Mouse (Mus musculus) adrenal gland, postnatal 25 days (tissue): ENCODE results near the gene Slc25a29. TPM values are rescaled to one million over a fixed set of nuclear protein-coding genes. Genes with fewer than 3 reads are reported as not detected.
A peak's percentile ranks its signal among the peaks of the same experiment; 100 is the strongest.

Experiments
- DNase-seq: peaks from one replicate; pipeline ENCODE4 v3.0.0; 2021; ENCODE audit warnings: mixed read lengths
- total RNA-seq: library from RNA; stranded (reverse); gene quantifications from 2 replicates; pipeline ENCODE4 v1.2.3, GENCODE M21; 2021

The Slc25a29 gene
- total RNA-seq, 1 experiment from 2014 or later: 25.5 TPM

DNA sequence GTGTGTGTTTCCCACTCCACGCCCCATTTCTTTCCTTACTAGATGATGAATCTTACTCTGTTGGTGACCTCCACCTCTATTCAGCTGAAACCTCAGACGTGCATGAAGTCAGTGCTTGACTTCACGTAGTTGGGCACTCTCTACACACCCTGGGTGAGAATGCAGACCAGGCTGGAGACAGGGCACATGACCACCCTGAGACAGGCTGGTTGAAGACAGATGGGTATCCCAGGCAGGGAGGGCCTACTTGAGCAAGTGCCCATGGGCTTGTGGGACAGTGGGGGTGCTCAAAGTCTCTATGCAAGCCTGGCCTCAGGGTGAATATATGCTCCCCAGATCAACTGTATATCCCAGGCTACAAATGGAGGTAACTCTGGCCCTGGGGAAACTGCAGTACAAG, 1.3 kb downstream of the Slc25a29 start:
- DNase-seq: no peak

DNA sequence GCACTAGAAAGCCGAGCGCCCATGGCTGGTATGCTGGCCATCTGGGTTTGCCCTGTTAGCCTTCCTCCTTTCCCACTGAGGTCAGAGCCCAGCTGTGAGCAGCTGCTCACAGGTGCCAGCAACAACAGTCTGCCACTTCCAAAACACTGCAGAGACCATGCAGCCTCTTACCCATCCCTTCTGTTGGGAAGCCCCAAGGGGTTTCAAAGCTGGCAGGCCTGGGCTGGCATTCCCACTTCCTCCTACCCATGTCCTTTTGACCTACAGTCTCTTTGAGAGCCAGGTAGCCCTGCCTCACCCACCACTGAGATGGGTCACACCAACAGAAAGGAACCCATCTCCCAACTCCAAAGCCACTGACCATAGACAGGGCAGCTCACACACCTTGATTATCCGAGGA, 2.3 kb downstream of the Slc25a29 start:
- no peak for DNase-seq

DNA sequence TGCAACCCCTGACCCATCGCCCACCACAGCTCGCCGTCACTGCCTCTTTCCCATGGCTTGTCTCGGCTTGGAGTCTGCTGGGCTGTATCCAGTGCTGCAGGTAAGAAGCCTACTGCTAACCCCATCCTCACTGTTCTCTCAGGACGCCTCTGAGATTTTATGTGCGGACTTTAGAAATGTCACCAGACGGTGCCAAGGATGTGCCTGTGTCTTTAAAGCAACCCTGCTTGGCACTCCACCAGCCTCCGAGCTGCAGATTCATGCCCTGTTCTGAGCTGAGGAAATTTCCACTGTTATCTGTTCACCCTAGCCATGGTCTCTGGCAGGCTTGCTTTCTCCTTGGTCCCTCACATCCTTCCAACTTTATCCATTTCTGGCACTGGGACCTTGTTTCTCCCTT, 2.8 kb downstream of the Slc25a29 start:
- peak; percentile 80 for DNase-seq

DNA sequence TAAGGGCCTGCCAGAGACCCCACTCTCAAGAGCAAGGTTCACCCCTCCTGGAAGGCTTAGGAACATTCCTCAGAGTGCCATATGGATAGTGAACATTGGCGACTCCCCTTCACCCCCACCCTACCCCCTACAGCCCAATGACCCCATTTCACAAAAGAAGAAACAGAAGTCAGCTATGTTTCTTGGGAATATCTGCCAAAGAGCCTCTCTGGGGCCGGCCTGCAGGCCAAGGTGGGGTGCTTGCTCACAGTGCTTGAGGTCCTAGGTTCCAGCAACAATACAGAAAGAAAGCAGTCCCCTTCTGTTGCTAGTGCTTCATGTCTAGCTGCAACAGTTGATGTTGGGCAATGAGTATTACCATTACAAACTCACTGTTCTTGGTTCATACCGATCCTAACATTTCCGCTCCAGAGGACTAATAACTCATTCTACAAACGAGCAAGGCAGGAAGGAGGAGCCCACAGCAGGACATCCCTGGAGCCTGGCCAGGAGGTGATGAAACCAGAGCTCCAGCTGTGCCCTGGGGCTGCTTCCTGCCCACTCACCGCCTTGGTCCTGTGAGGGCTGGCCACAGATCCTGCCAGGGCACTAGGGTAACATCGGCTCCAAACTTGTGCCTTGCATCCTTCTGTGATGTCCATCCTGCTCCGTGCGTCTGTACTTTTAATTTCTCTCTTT, 3.6 kb downstream of the Slc25a29 start:
- peak; percentile 96 for DNase-seq

DNA sequence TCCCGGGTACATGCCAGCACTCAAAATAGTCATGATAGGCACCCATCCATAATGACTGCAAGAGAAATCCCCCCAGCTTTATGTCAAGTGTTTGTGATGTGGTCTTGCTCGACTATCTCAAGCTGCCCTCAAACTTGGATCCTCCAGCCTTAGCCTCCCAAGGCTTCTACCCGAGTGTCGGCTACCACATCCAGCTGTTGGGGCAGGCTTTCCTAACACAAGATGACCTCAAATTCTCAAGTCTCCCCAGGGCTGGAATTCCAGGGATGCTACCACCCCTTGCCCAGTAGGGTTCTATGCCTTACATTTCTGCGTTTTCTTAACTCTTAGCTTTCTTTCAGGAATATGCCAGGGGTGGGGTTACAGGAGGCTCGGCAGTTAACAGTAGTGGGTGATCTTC, 5.3 kb downstream of the Slc25a29 start:
- DNase-seq: no peak

DNA sequence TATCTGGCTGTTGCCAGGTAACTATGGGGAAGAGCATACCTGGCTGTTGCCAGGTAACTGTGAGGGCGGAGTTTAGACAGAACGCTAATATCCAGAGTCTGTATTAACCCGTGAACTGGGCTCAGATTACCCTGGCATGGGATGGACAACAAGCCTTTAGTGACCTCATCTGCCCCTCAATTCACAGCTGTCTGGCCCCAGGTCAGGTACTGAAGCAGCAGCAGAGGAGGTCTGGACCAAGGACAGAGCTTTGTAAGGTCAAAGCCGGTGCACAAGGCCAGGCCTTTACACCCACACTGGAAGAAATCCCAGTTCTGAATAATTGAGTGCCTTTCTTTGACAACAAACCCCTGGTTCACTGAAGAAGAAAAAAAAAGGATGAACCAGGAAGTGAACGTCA, 6.0 kb downstream of the Slc25a29 start:
- no peak for DNase-seq

DNA sequence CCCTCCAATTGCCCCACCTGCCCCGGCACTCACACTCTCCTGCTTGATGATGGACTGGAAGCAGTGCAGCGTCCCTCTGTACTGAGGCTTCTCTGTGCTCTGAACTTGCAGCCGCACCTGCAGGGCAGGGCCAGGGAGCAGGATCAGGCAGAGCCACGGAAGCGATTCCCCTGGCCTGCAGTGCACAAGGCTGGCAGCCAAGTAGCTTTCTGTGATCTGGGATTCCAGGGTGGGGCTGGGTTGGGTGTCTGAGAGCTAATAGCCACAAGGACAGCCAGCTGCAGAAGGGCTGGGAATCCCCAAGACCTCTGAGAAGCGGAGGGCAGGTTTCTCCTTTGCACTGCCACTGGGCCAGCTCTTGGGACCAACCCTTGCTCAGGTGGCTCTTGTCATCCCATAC, 8.0 kb downstream of the Slc25a29 start:
- no peak for DNase-seq

DNA sequence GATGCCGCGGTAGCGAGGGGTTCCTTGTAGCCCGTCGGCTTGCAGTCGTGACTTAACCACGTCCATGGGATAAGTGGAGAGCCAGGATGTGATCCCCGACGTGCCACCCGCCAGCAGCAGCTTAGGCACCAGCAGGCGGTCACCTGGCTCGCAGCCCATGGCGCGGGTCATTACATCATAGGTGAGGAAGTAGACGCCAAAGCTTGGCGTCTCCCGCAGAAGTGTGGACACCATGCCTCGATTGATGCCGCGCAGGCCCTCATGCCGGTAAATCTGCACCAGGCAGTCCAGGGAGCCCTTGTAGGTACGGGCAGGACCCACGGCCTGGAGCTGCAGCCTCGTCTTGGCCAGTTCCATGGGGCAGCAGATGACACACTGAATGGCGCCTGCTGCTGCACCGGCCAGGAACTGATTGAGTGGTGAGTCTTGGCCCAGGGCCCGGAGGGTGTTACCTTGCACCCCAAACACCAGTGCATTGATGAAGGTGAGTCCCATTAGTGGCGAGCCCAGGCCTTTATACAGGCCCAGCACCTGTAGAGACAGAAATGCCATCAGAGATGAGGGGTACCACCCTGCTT, 8.6 kb downstream of the Slc25a29 start:
- DNase-seq: no peak

DNA sequence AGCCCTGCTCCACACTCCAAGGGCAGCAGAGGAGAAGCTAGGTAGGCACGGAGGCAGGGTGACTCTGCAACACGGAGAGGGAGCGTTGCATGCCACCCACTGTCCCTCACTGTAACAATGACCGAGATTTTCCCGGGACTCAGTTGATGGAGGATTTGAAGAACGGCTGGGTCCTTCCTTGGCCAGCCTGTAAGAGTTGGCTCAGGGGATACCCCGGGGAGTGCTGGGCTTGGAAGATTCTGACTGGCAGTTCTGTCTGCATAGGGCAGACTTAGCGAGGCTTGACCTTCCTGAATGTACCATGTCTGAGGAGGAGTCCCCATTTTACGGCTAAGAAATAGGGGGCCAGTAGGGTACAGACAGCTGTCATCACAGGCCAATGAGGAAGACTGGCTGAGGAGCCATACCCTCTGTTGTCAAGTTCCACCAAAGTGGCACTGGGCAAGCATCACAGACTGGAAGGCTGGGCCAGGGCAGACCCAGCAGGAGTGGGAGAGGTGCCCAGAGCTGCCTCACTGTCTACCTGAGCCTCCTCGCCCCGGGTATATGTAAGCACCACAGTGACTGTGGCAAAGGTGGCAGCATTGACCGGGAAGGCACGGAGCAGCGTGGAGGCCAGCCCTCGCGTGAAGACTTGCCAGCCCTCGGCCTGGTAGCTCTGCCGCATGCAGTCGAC, 9.3 kb downstream of the Slc25a29 start:
- DNase-seq: no peak

DNA sequence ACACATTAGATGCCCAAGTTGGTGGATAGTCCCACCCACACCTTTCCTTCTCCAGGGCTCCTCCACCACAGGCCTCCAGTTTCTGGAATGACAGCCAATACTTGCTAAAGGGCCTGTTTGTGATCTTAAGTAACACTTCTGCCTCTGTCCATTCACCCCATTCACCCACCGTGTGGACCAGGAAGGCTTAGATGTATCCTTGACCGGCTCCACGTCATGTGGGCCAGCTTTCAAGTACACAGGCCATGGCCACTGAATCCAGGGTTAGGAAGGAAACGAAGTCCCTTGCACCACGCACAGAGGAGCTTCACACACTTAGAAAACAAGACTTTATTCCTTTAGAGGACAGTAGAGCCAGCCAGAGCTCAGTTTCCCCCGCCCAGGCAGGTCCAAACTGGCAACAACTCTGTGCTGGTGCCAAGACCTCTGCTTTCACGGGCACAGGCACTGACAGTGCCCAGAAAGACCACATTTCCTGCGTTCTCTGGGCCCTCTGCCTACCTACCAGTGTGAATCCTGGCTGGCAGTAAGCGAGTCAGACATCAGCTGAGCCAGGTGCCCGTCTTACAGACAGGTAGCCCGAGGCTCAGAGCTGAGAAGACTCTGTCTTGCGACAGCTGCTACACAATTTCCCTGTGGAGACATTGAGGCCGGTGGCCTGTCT, 10.0 kb downstream of the Slc25a29 start:
- no peak for DNase-seq

DNA sequence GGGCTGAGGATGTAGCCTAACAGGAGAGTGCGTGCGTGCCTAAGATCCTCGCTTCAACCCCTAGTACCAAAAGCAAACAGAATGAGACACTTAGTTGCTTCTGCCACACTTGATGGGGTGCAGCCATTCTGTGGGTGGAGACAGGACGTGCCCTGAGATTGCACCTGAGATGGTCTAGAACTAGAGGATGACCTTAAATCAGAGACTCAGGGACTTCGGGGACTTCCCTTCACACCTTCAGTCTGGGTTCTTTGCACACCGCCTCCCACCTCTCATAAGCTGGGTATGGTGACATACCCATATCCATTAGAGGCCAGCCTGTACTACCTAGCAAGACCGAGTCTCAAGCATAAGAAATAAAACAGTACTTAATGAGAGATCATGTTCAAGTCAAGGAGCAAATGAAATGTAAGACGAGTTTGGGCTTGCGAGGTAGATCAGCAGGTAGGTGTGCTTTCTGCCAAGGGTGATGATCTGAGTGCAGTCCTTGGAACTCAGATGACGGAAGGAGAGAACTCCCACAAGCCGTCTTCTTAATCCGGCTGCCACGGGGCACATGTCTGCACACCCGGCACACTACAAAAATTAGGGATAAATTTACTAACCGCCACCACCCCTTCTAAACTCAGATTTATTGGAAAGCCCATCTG, 11.3 kb downstream of the Slc25a29 start:
- DNase-seq: no peak

DNA sequence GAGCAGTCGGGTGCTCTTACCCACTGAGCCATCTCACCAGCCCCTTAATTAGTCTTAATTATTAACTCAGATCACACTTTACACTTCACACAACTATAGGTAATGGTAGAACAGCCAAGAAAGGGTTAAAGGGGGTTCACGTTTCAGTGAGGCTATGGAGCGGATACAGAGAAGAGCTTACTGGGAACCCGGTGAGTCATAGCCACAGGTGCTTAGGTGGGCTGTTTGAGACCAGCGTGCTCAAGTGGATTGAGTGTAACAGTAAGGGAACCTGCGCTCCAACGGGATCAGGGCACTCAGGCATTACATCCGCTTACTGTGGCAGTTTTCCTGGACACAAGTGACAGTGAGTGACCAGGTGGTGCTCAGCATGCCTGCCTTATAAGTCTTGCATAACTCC, 12.6 kb downstream of the Slc25a29 start:
- DNase-seq: no peak

DNA sequence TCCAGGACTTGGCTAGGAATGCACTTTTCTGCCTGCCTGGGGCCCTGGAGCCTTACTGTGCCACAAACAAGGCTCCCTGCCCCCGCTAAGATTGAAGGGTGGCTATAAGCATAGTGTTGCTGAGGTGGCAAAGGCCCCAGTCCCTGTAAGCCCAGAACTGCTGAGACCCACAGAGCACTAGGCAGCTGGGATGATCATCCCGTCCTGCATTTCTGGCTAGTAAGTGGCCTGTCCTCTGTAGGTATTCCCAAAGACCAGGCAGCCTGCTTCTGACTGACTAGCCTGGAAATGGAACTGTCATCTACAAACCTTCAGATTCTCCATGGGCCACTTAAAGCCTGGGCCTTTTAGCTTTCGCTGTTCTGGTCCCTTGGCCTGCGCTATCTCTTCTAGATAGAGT, 15.2 kb downstream of the Slc25a29 start:
- DNase-seq: no peak

DNA sequence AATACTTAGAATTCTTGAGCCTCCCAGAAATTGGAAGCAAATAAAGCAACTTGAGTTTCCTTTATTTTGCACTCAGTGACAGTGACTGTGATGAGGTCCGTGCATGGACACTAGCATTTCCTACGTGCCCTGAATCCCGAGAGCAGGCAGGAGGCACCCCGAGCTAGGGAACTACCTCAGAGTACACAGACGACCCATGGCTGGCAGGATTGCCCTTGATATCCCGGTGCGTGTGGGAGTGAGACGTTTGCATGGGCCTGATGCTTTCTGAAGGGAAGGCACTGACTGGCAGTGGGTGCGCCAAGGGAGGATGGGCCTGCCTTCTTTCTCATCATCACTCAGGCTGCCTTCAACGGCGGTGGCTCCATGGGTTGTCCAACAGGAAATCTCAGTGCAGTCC, 19.1 kb downstream of the Slc25a29 start:
- no peak for DNase-seq

DNA sequence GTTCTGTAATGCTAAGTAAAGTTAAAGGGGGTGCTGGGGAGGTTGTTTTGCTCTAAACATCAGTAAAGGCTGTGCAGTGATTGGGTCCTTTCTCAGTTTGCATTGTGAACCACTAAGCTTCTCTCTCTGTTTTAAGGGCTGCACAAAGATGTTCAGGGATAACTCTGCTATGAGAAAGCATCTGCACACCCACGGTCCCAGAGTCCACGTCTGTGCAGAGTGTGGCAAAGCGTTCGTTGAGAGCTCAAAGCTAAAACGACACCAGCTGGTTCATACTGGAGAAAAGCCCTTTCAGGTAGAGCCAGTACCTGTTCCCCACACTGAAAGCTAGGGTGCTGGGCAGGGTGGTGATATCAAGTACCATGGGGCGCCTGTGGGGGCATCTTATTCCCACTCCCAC, 21.2 kb downstream of the Slc25a29 start:
- DNase-seq: no peak

DNA sequence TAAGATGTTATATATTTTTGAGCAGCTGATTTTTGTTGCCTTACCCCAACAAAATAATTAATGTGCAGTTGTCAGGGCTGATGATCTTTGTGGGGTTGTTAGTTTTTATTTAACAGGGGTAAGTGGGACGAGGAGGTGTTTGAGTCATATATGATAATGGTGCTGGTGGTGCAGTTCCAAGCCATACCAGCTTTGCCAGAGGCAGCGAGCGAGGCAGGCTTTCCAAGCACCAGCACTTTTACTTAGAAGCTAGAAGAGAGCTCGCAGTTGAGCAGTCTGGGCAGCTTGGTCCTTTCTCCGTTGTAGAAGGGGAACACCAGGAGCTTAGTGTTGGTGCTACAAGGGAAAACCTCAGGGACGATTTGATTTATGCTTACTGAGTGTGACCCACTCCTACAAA, 23.2 kb downstream of the Slc25a29 start:
- no peak for DNase-seq

DNA sequence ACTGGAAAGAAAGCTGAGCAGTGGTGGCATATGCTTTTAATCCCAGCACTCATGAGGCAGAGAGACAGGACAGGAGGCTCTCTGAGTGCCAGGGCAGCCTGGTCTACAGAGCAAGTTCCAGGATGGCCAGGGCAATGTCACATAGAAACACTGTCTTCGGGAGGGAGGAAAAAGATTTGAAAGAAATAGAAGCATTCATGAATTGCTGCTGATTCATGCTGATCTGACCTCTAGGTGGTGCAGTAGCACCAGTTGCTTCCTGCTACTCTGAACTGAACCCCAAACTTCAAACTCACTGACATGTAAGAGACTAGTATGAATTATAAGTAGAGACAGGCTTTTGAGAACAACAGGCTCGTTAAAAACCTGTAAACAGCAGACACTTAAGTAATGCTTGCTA, 24.6 kb downstream of the Slc25a29 start:
- DNase-seq: no peak

DNA sequence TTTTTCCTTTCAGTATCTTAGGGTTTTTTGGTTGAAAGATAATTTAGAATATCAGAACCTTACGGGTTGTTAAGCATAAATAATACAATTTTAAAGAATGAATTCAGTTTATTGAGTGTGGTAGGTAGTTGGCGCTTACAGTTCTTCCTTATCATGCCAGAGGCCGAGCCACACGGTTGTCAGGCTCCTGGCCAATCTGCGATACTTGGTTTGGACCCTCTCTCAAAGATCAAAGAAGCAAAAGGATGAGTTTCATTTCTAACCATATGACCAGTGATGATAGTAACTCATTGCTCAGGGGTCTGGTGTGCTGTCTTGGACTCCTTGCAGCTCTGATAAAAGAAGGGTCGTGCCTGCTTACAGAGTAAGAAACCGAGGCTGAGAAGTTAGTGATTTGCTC, 25.4 kb downstream of the Slc25a29 start:
- no peak for DNase-seq

DNA sequence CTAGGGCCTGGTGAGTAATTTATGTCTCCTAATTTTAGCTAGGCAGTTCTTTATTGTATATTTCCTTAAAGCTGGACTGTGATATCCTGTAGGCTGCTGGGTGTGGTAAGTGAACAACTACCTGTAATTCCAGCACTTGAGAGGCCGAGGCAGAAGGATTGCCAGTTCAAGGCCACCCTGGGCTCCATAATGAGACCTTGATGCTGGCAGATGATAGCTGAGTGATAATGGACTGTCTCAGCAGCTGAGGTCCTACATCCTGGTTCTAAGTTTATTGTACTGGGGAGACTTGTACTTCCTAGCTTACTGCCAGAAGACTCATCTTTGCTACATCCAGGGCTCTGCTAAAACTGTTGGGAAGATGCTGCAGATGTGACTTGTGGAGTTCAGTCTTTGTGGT, 25.9 kb downstream of the Slc25a29 start:
- DNase-seq: no peak

DNA sequence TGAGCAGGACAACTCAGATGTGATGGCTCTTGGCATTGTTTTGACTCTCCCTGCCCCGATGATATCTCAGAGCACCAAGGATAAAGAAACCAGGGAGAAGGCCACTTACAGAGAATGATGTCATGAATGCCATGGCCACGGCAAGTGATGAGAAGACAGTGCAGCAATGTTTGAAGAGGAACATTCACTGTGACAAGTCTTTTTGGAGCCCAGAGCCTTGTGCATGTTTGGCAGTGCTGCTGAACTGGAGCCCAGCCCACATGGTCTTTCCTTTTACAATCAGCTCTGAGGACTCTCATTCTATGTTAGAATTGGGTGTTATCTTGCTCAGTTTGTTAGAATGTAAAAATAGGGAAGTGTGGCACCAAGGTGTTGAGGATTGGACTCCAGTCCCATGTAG, 27.2 kb downstream of the Slc25a29 start:
- no peak for DNase-seq

DNA sequence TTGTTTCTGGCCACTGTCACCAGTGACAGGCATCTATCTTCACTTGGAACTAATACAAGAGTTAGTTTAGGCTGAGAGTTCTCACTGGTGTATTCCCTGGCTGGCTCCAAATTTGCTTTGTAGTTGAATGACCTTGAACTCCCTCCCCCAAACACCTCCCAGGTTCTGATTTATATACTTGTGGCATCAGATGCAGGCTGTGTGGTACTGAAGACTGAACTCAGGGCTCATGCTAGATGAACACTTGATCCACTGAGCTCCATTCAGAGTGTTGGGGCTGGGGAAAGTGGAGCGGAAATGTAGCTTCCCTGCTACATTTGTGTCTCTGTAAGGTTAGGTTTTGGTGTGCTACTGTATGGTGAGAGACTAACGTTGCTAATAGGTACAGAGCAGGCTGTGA, 31.3 kb downstream of the Slc25a29 start:
- no peak for DNase-seq

DNA sequence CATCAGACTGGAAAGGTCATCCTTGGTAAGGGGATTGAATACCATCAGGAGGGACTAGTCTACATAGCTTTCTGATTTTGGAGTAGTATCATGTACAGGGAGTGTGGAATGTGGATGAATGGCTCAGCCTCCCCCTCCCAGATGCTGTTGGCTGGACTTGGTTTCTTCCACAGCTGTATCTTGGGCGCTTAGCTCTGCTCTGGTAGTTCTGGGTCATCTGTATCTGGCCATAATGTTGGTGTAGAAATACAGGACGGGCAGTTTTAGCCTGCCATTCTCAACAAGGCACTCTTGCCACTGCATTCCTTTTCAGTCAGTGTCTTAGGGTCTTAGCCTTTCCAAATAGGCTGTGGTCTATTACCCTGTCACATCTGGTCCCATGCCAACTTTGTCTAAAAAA, 34.1 kb downstream of the Slc25a29 start:
- DNase-seq: no peak

DNA sequence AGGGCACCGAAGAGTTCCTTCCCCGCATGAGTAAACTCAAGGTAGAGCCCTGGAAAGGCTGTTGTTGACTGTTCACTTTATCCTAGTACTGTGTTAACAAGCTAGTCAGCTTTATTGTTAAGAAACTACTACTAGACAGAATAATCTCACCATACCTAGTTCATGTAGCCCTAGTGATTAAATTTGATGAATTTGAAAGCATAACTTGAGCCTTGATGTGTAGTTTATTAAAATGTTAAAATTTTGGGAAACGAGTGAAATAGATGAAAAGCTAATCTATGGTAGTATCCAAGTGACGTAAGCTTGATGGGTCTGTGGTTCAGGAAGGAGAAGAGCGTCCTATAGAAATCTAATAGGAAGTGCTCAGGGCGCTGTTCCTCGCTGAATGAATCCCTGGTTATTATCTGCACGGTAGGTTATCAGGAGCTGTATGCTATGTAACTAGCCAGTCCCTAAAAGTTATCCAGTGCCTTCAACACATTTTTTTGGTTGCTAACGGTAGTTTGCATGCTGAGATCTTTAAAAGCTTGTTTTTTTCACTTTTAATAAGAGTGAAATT, 40.6 kb downstream of the Slc25a29 start:
- DNase-seq: no peak
